8 mouse cellular contexts compared by ENCODE assay signal in the genomic region with DNA sequence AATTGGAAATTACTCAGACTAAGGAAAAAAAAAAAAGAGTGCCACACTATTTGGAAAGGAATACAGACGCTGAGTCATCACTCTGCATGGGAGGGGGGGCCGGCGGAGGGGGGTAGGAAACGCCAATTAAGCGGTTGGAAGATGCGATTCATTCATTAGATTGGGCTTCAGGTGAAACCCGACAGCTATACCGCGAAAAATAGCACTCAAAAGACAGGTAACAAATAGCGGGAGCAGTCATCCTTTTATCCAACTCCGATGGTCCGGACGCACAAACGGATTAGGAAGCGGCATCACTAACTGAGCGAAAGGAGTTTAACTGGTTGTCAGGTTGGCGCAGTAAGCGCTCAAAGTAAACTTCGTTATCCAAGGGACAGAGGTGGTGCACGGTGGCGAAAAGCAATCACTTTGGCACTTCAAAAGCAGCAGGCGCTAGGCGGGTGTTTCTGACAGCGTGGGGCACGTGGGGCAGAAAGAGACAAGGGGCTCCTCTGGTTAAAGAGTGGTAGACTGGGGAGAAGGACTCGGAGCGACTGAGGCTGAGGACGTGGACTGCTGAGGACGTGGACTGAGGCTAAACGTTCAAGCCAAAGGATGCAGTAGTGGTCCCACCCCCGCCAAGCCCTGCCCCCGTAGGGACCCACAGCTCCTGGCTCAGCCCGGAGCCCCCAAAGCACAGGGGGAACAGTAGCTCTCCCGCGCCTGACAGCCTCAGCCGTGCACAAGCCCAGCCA. TPM values are rescaled to one million over a fixed set of nuclear protein-coding genes. Genes with fewer than 3 reads are reported as not detected.
DNase-seq lines count a peak whose midpoint lies in the region; ATAC-seq and TF ChIP-seq lines count a peak whose summit lies in the region.

No protein-coding gene starts in this region.

- DNase-seq in embryo, embryonic 10 days (ENCODE audit: low spot score), result peak; percentile 53
- no peak for DNase-seq in embryo, embryonic 9.5 days (ENCODE audit: extremely low spot score)
- peak; percentile 53 for DNase-seq in cerebellum, adult 9-10 months
- DNase-seq in gastrocnemius, postnatal 14 days, result peak; percentile 54
- peak; percentile 24 for DNase-seq in kidney, adult 11 months
- DNase-seq in midbrain, postnatal 0 days (ENCODE audit: low spot score), result peak; percentile 11

- under 1% methylated on average over 36 of the region's 36 CpGs for WGBS in limb, embryonic 13.5 days
- under 1% methylated on average over 36 of the region's 36 CpGs for WGBS in midbrain, postnatal 0 days
- under 1% methylated on average over 36 of the region's 36 CpGs for WGBS in stomach, embryonic 16.5 days

- H3K27me3 ChIP-seq in limb, embryonic 13.5 days, result no peaks in the 10 kb centered on the region
- no peaks in the 10 kb centered on the region for H3K27me3 ChIP-seq in midbrain, postnatal 0 days (ENCODE audit: insufficient read depth, low read length)
- H3K27me3 ChIP-seq in stomach, embryonic 16.5 days (ENCODE audit: control insufficient read depth, insufficient read depth, low read length), result no peaks in the 10 kb centered on the region

- peak overlapping the region; percentile 89 for H3K4me2 ChIP-seq in limb, embryonic 13.5 days (replicated peaks)
- peak overlapping the region; percentile 84 for H3K4me2 ChIP-seq in midbrain, postnatal 0 days (ENCODE audit: low read depth, low read length, poor library complexity, severe bottlenecking)
- H3K4me2 ChIP-seq in stomach, embryonic 16.5 days (ENCODE audit: low read depth, low read length), result peak overlapping the region; percentile 93

- no peaks in the 10 kb centered on the region for H3K36me3 ChIP-seq in limb, embryonic 13.5 days
- no peaks in the 10 kb centered on the region for H3K36me3 ChIP-seq in midbrain, postnatal 0 days (ENCODE audit: insufficient read depth, low read length)
- no peaks in the 10 kb centered on the region for H3K36me3 ChIP-seq in stomach, embryonic 16.5 days (ENCODE audit: control insufficient read depth, insufficient read depth, low read length)

- no peak for TF ChIP-seq CTCF in midbrain, postnatal 0 days (IDR thresholded peaks at IDR 0.05)

- intact Hi-C loops in gastrocnemius, postnatal 14 days (cut with DNase I; ENCODE audit: low total_unique reads), result no loop called here

- peaks cover 24% of the 10 kb centered on the region for H3K4me1 ChIP-seq in limb, embryonic 13.5 days
- H3K4me1 ChIP-seq in midbrain, postnatal 0 days (ENCODE audit: insufficient read depth, low read length), result no peaks in the 10 kb centered on the region
- H3K4me1 ChIP-seq in stomach, embryonic 16.5 days (ENCODE audit: control insufficient read depth, insufficient read depth, low read length), result peaks cover 13% of the 10 kb centered on the region

- peak overlapping the region; percentile 89 for H3K4me3 ChIP-seq in limb, embryonic 13.5 days
- H3K4me3 ChIP-seq in midbrain, postnatal 0 days (ENCODE audit: low read depth, low read length), result peak overlapping the region; percentile 89
- peak overlapping the region; percentile 75 for H3K4me3 ChIP-seq in stomach, embryonic 16.5 days (replicated peaks; ENCODE audit: low read length)

- H3K27ac ChIP-seq in limb, embryonic 13.5 days, result peak overlapping the region; percentile 94
- peak overlapping the region; percentile 91 for H3K27ac ChIP-seq in midbrain, postnatal 0 days (ENCODE audit: low read depth, low read length)
- peak overlapping the region; percentile 95 for H3K27ac ChIP-seq in stomach, embryonic 16.5 days (ENCODE audit: low read length)

- ATAC-seq in limb, embryonic 13.5 days (ENCODE audit: low FRiP score, low read depth), result no peak
- ATAC-seq in midbrain, postnatal 0 days (ENCODE audit: low FRiP score), result no peak
- ATAC-seq in stomach, embryonic 16.5 days (ENCODE audit: insufficient read depth, low FRiP score), result peak; percentile 1; the same call in 1 of the 2 replicates

- no peaks in the 10 kb centered on the region for H3K9me3 ChIP-seq in limb, embryonic 13.5 days
- H3K9me3 ChIP-seq in midbrain, postnatal 0 days (ENCODE audit: low read length), result no peaks in the 10 kb centered on the region
- H3K9me3 ChIP-seq in stomach, embryonic 16.5 days (replicated peaks; ENCODE audit: control insufficient read depth, low read length), result no peaks in the 10 kb centered on the region

- peak overlapping the region; percentile 90 for H3K9ac ChIP-seq in limb, embryonic 13.5 days
- H3K9ac ChIP-seq in midbrain, postnatal 0 days (replicated peaks; ENCODE audit: low read length, poor library complexity, severe bottlenecking), result peak overlapping the region; percentile 91
- peak overlapping the region; percentile 92 for H3K9ac ChIP-seq in stomach, embryonic 16.5 days (ENCODE audit: low read length)

RNA-seq across cellular contexts. Expression of a gene that starts 1.2 kb away (rescaled TPM):
- 10 to 100 TPM; 39.8 to 41.5 TPM for total RNA-seq in gastrocnemius, postnatal 14 days (2021)
- 37.1 and 39.6 TPM in 2 replicates for polyA plus RNA-seq in limb, embryonic 13.5 days (2015; fragmentation: Nextera tagmentation; extraction: Ambion mirVana)
- 47.2 and 57.1 TPM in 2 replicates for total RNA-seq in midbrain, postnatal 0 days (2014; rRNA removed)
- 24.8 and 29.9 TPM in 2 replicates for polyA plus RNA-seq in midbrain, postnatal 0 days (2015; fragmentation: Nextera tagmentation; extraction: Ambion mirVana)
- polyA plus RNA-seq in stomach, embryonic 16.5 days (2015; fragmentation: Nextera tagmentation; extraction: Ambion mirVana), result 20.8 and 24.4 TPM in 2 replicates

RNA-seq across cellular contexts. Expression of a gene that starts 41.7 kb away (rescaled TPM):
- 1 to 10 TPM; 5.4 to 6.1 TPM for total RNA-seq in gastrocnemius, postnatal 14 days (2021)
- polyA plus RNA-seq in limb, embryonic 13.5 days (2015; fragmentation: Nextera tagmentation; extraction: Ambion mirVana), result 12.7 and 14.2 TPM in 2 replicates
- total RNA-seq in midbrain, postnatal 0 days (2014; rRNA removed), result 77.4 and 84.6 TPM in 2 replicates
- 89.3 and 91.0 TPM in 2 replicates for polyA plus RNA-seq in midbrain, postnatal 0 days (2015; fragmentation: Nextera tagmentation; extraction: Ambion mirVana)
- polyA plus RNA-seq in stomach, embryonic 16.5 days (2015; fragmentation: Nextera tagmentation; extraction: Ambion mirVana), result 23.7 and 24.0 TPM in 2 replicates
